Mouse (Mus musculus): ENCODE measurements around the gene Ublcp1. TPM values are rescaled to one million over a fixed set of nuclear protein-coding genes. Genes with fewer than 3 reads are reported as not detected.

Ublcp1 gene
- total RNA-seq (2021): 10 to 100 TPM; 24.6 to 30.2 TPM
- long read RNA-seq, experiment 1, transcript Ublcp1-201 (11 exons, 2,088 nt): major isoform, 68 of 75 reads
- long read RNA-seq, experiment 1, partial matches to known transcripts: 1 of 75 reads
- long read RNA-seq, experiment 1, other reads (novel, unspliced or antisense): 5 of 75 reads
- long read RNA-seq, experiment 2, transcript Ublcp1-201 (11 exons, 2,088 nt): major isoform, 44 of 55 reads
- long read RNA-seq, experiment 2, partial matches to known transcripts: 7 of 55 reads
- long read RNA-seq, experiment 2, other reads (novel, unspliced or antisense): 3 of 55 reads

DNA sequence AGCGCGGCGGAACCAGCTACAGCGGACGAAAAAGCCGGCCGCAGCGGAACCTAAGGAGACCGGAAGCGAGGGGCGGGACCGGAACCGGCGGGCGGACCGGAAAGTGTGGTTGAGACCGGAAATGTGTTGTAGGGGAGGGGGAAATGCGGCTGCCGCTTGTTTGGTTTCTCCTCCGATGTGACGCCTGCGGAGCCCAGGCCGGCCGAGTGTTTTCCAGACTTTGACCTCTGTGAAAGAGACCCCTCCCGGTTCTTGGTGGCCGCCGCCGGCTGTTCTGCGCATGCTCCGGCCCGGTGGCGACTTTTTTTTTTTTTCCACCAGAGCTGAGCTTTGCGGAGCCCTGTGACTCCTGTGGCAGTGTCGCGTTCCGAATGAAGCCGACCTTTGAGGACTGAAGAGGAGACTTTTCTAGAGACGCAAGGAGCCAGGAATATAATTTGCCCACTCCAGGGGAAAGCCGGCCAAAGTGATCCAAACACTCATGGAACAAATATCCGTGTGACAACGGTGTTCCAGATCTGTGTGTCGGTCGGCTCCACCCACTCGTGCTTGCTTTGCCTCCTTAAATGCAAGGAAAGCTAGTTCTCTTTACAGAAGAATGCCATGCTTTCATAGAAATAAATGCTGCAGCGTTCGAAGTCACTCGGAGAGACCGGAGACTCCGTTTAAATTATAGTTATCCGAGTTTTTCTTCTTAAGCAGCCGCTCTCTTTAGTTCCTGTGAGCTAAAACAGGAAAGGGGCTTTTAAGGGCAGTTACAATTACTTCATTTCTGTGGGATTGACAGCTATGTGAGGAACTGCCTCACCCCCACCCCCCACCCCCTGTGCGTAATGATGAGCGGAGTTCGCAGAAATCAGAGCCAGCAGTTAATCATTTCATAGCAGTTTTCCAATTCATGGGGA is at the start of gene Ublcp1:
Gene Ublcp1, minus strand, starts transcription at position 67 of the 905 bp plus-strand sequence.
- TF ChIP-seq CTCF (IDR thresholded peaks at IDR 0.05): no peak
- H3K4me3 ChIP-seq: peak within 1 kb of the TSS; percentile 98
- DNase-seq: peak; percentile 95
- intact Hi-C loops (cut with DNase I): loop anchor here (2.0 kb wide), 1 partner anchor 50 kb away; no protein-coding TSS in a partner anchor
- peak within 1 kb of the TSS; percentile 98 for H3K27ac ChIP-seq

DNA sequence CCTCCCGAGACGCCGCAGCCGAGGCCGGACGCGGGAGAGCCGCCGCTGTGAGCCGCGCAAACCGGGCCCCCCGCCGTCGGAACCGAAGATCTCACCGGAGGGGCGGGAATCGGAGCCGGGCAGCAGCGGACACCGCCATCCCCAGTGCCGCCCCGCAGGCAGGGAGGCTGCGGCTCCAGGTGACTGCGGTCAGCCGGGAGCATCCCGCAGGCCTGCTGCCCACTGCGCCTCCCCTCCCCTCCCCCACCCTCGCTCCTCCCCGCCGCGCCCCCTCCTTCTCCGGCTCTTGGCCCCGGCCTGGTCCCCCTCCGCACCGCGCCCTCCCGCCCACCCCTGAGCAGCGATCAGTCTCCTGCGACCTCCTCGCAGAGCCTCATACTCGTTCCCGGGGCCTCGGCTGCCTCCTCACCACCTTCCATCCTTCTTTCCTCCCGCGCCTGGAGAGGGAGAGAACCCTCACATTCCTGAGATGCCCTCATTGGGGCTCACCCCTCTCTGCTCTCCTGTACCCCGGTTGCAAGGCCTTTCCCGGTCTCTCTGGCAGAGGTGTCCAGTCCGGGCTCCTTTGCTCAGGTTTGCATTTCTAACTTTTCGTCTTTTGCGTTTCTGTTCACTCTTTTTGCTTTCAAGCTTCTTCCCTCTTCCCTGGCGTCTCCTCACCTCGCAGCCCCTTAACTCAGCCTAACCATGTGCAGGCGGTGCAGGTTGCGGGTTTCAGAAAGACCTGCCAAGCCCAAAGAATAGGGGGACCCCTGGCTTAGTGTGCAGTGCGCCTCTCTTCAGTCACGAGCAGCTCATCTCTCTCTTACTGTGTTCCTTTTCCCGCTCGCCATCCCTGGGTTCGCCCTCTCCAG is 49.0 kb upstream of the Ublcp1 start:
- no peak for TF ChIP-seq CTCF (IDR thresholded peaks at IDR 0.05)
- intact Hi-C loops (cut with DNase I): no loop called here
- Histone ChIP-seq H3K27ac (peak overlapping the region; percentile 93), H3K4me3 (peak overlapping the region; percentile 98)
- no peak for DNase-seq

DNA sequence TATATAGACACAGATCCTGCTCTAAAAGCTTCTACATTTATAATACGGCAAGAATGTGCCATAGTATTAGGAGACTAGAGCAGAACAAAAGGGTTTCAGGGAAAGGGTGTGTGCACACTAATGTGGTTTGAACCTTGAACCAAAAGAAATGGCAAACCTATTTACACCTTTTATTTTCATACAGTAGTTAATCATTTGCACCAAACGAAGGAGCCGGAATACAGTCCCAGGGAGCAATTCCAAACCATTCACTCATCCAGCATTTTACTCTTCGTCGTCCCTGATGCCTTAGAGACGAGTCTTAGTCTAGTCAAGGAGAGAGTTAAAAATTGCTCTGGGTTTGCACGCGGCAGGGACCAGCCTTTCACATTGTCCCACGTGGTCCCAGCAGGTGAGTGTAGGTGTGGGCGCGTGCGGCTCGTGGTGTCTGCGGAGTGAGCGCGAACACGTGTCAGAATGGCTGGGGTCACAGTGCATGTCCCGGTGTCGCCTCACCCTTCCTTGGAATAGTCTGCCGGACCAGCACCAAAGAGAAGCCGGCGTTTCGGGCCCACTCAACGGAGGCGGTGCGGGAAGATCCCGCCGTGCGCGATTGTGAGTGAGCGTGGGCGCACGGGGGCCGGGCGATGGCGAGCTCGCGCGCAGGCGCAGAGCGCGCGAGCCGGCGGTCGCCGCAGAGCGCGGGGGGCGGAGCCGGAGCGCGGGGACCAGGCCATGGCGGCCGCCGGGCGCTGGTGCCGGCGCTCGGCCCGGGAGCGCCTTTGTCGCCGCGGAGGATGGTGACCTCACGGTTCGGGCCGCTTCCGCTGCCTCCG is 48.2 kb upstream of the Ublcp1 start, which contains the start of gene Rnf145:
Gene Rnf145, plus strand, starts transcription at position 684 of the 815 bp plus-strand sequence.
- DNase-seq: peak; percentile 86
- Histone ChIP-seq H3K4me3 (peak within 1 kb of the TSS; percentile 98), H3K27ac (peak within 1 kb of the TSS; percentile 93)
- intact Hi-C loops (cut with DNase I): no loop called here
- TF ChIP-seq CTCF (IDR thresholded peaks at IDR 0.05): no peak

- Histone ChIP-seq H3K27ac (no peak overlapping the region; the same call in 1 of the 2 replicates), H3K4me3 (peak overlapping the region; percentile 98)
- TF ChIP-seq CTCF (IDR thresholded peaks at IDR 0.05): no peak
- no peak for DNase-seq
- intact Hi-C loops (cut with DNase I): no loop called here
Measured at GRCm38 (mm10) chr11:44517561-44518280, 47.4 kb upstream of the Ublcp1 start.

GRCm38 (mm10) chr11:44516362-44516761 is 46.1 kb upstream of the Ublcp1 start:
- intact Hi-C loops (cut with DNase I): no loop called here
- Histone ChIP-seq H3K4me3 (no peak overlapping the region), H3K27ac (no peak overlapping the region)
- TF ChIP-seq CTCF (IDR thresholded peaks at IDR 0.05): no peak
- DNase-seq: no peak

DNA sequence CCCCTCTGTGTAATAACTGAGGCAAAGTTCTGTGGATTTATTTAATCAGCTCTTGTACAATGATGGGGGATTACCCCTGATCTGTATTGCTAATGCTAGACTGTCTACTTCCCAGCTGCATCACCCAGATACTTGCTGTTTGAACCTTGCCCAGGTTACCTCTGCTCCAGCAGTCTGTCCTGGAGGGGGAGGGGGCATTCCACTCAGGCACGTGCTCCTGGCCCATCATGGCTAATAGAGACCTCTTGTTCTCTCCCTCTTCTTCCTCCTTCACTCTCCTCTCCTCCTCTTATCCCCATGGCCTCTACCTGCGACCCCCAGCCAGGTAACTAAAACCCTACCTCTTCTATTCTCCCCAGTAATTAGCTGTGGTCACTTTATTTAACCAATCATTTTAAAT is 44.4 kb upstream of the Ublcp1 start:
- H3K27ac ChIP-seq: no peak overlapping the region
- TF ChIP-seq CTCF (IDR thresholded peaks at IDR 0.05): no peak
- intact Hi-C loops (cut with DNase I): no loop called here
- DNase-seq: no peak
- no peak overlapping the region for H3K4me3 ChIP-seq

- DNase-seq: no peak
- Histone ChIP-seq H3K4me3 (no peak overlapping the region), H3K27ac (no peak overlapping the region)
- intact Hi-C loops (cut with DNase I): no loop called here
- TF ChIP-seq CTCF (IDR thresholded peaks at IDR 0.05): no peak
Measured at GRCm38 (mm10) chr11:44513026-44513422, 42.7 kb upstream of the Ublcp1 start.

DNA sequence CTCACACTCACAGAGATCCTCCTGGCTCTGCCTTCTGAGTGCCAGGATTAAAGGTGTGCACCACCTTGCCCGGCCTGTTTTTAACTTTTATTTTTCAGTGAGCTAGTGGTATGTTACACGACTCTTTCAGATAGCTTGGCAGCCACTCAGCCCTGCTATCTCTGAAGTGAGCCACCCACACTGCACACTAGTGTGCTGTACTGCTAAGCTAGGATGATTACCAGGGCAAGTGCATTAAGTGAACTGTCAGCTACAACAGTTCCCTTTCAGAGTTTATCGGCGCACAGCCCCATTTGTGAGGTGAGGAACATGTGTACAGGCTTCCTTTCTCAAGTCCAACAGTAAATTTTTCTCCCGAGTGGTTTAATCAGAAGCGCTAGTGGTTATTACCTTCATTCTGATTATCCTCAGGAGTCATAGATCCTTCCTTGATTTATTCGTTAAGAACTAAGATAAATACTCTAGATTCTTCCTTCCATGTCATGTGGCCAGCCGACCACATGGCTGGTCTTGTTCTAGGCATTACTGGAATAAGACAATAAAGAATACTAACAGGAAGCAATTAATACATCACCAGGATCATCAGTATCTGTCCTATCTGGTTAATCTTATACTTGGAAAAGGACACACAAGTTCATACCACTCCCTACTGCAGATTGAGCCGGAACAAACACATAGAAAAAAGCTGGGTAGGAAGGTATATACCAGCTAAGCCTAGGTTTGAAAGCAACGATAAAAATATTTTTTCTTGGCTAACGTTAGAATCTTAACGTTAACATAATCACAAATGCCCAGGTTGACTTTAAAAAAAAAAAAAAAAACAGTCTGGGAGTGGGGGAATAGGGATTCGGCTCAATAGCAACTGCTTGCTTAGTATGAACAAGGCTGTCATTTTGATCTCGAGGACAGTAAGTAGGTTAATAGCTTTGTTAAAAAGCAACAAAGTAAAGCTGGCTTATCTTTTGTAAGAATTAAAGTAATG is 42.0 kb upstream of the Ublcp1 start:
- no peak for TF ChIP-seq CTCF (IDR thresholded peaks at IDR 0.05)
- H3K4me3 ChIP-seq: no peak overlapping the region
- intact Hi-C loops (cut with DNase I): no loop called here
- no peak for DNase-seq
- H3K27ac ChIP-seq: no peak overlapping the region

GRCm38 (mm10) chr11:44510371-44510770 is 40.1 kb upstream of the Ublcp1 start:
- Histone ChIP-seq H3K4me3 (no peak overlapping the region), H3K27ac (no peak overlapping the region)
- TF ChIP-seq CTCF (IDR thresholded peaks at IDR 0.05): no peak
- no peak for DNase-seq
- intact Hi-C loops (cut with DNase I): no loop called here

DNA sequence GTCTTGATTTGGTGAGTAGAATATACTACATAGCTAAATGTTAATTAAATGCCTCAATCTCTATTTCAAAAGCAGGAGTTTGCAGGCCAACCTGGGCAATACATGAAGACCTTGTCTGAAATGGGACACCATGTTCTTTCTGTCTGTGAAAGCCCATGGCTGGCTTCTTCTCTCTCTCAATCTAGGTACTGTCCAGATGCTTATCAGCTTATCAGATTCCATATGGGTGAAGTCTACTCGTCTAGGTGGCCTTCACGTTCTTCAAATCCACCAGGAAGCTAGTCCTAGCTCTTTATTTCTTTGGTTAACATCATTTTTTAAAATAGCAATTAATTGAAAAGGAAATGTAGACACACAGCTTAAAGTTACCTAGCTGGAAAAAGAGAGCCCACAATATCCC is 39.6 kb upstream of the Ublcp1 start:
- intact Hi-C loops (cut with DNase I): no loop called here
- no peak overlapping the region for H3K27ac ChIP-seq
- DNase-seq: no peak
- H3K4me3 ChIP-seq: no peak overlapping the region
- TF ChIP-seq CTCF (IDR thresholded peaks at IDR 0.05): no peak
